Mouse (Mus musculus) monocyte, adult 59 days (primary cell): ENCODE measurements around the gene Nrsn2. TPM values are rescaled to one million over a fixed set of nuclear protein-coding genes. Genes with fewer than 3 reads are reported as not detected.

Source experiments
- total RNA-seq, 2 experiments: library from RNA; stranded (reverse); gene quantifications; one replicate each; pipeline ENCODE4 v1.2.4; 2023

Nrsn2 gene
- total RNA-seq, result not detected

GRCm38 (mm10) chr2:152376345-152376741 is at the start of gene Nrsn2:
TSS of gene Nrsn2 (minus strand) at chr2:152376638.

GRCm38 (mm10) chr2:152415287-152415686 is 38.8 kb upstream of the Nrsn2 start, which contains the start of gene 6820408C15Rik:
TSS of gene 6820408C15Rik (plus strand) at chr2:152415587.

GRCm38 (mm10) chr2:152414591-152415165 is 38.2 kb upstream of the Nrsn2 start, which contains the start of gene Zcchc3:
TSS of gene Zcchc3 (minus strand) at chr2:152415027.

GRCm38 (mm10) chr2:152397680-152398435 is 21.4 kb upstream of the Nrsn2 start, which contains the start of gene Sox12:
TSS of gene Sox12 (minus strand) at chr2:152398063.

GRCm38 (mm10) chr2:152343329-152344213 is 32.9 kb downstream of the Nrsn2 start, which contains the start of gene Trib3:
TSS of gene Trib3 (minus strand) at chr2:152344032.

GRCm38 (mm10) chr2:152332101-152332825 is 44.2 kb downstream of the Nrsn2 start, which contains the start of gene Rbck1:
TSS of gene Rbck1 (minus strand) at chr2:152332653.

Other genes with a start within 250 kb of the Nrsn2 start
- gene Tcf15, start 233.1 kb downstream of the Nrsn2 start, total RNA-seq, result not detected
- 10 to 100 TPM; 66.3 to 70.0 TPM for gene Csnk2a1, start 149.8 kb downstream of the Nrsn2 start, total RNA-seq
- gene Tbc1d20, start 82.8 kb downstream of the Nrsn2 start, total RNA-seq, result 10 to 100 TPM; 68.5 to 81.4 TPM
- gene Rbck1, start 44.0 kb downstream of the Nrsn2 start, total RNA-seq, result 100 to 1,000 TPM; 122 to 141 TPM
- gene Trib3, start 32.6 kb downstream of the Nrsn2 start, total RNA-seq, result 1 to 10 TPM; 1.7 to 2.0 TPM
- under 1 TPM; 0.37 to 0.52 TPM for gene Sox12, start 21.4 kb upstream of the Nrsn2 start, total RNA-seq
- gene Zcchc3, start 38.4 kb upstream of the Nrsn2 start, total RNA-seq, result 1 to 10 TPM; 1.0 to 1.7 TPM
- gene 6820408C15Rik, start 38.9 kb upstream of the Nrsn2 start, total RNA-seq, result not detected
- not detected for gene Defb23, start 88.0 kb upstream of the Nrsn2 start, total RNA-seq
- not detected for gene Defb20, start 100.4 kb upstream of the Nrsn2 start, total RNA-seq
- not detected for gene Defb22, start 113.5 kb upstream of the Nrsn2 start, total RNA-seq
- not detected for gene Defb26, start 135.1 kb upstream of the Nrsn2 start, total RNA-seq
- not detected for gene Defb28, start 141.6 kb upstream of the Nrsn2 start, total RNA-seq
- not detected for gene Defb29, start 163.5 kb upstream of the Nrsn2 start, total RNA-seq
- gene Gm17416, start 192.7 kb upstream of the Nrsn2 start, total RNA-seq, result not detected
- not detected for gene Defb21, start 196.1 kb upstream of the Nrsn2 start, total RNA-seq
- not detected for gene Defb19, start 203.7 kb upstream of the Nrsn2 start, total RNA-seq
- gene Defb45, start 222.8 kb upstream of the Nrsn2 start, total RNA-seq, result not detected
- gene Defb36, start 227.7 kb upstream of the Nrsn2 start, total RNA-seq, result not detected
- gene Defb25, start 246.4 kb upstream of the Nrsn2 start, total RNA-seq, result not detected